Mouse (Mus musculus): Measurements from ENCODE around the gene Gars. TPM values are rescaled to one million over a fixed set of nuclear protein-coding genes. Genes with fewer than 3 reads are reported as not detected.

Gars gene
- 119 and 138 TPM in 2 replicates for polyA plus RNA-seq (2012)

DNA sequence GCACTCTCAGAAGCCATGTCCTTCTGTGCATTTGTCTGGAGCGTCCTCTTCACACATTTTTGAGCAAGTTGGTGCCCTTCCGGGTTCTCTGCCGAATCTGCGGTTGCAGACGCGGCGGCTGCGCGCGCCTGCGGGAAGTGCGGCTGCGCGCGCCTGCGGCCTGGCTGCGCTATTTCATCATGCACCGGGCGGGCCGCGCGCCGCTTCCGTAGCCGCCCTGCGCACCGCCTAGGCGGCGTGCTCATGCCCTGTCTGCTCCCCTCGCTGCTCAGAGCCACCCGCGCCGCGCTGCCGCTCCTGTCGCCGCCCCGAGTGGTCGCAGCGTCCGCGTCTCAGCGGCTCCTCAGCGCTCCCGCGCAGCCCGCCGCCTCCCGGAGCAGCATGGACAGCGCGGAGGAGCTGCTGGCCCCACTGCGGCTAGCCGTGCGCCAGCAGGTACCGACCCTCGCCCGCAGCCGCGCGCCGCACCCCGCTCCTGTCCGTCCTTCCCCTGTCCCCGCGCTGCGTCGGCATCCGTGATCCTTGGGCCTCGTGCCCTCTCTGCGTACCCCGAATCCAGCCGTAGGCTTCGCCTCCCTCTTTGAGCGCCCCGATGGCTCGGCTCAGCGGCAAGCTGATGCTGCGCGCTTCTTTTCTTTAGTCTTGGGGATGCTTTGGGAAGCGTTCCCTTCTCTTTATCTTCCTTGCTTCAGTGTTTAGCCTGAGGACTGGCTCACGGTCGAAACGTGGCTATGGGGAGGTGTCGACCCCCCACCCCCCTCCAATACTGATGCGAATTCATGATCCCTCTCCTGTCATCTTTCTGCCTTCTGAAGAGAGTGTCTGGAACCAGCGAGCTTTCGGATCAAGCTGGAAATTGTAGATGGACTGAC lies at the start of gene Gars:
Gars (plus strand) TSS at position 209 of the 872 bp plus-strand sequence.
- no peak for TF ChIP-seq GATA1 (IDR thresholded peaks at IDR 0.05; ENCODE audit: low read length)

DNA sequence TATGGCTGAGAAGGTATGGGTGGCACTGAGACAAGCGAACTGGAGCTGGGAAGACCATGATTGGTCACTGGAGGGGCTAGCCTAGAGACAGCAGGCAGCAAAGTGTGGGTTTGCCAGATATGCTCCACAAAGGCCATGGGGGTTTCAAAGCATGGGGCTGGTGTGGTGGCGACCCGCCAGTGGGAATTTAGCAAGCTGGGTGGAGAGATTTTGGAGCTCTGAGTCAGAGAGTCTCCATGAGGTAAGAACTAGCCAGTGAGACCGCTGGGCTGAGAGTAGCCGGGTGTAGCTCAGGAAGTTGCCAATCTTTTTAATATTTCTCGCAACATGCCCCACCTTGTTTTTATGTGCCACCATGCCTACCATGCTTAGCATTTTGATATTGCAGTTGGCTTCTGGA lies 49.7 kb upstream of the Gars start:
- TF ChIP-seq GATA1 (IDR thresholded peaks at IDR 0.05; ENCODE audit: low read length) = no peak

DNA sequence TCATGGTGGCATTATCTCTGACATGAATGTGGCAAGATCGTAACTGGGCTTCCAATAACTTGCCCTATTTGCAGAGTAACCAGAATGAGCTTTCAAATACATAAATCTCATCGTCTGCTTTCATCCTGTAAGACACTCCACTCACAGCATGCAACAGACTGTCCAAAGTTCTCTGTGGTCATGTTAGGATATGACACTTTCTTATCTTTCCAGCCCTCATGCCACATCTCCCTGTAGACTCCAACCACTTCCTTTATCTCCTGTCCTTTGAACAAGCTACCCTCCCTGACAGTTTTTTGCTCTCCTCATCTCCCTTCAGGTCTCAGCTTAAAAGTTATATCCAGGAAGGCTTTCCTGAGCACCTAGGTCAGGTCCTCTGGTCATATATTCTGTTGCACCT lies 46.6 kb upstream of the Gars start:
- TF ChIP-seq GATA1 (IDR thresholded peaks at IDR 0.05; ENCODE audit: low read length) = peak; percentile 84

DNA sequence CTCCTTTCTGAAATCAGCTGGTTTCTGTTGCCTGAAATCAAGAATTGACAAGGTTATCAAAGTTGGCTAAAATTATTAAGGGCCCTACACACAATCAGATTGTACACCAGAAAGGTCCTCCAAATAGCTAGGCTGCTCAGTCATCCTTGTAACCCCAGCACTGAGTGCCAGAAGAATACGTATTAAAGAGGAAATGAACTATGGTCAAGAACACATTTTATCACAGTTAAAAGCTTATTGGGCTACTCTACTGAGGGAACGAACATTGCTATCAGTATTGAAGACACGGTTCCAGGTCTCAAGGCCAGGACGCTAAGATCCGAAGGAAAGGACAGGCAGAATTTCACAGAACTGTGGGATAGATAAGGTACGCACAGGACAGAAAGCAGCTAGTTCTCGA lies 45.7 kb upstream of the Gars start:
- TF ChIP-seq GATA1 (IDR thresholded peaks at IDR 0.05; ENCODE audit: low read length) = no peak

DNA sequence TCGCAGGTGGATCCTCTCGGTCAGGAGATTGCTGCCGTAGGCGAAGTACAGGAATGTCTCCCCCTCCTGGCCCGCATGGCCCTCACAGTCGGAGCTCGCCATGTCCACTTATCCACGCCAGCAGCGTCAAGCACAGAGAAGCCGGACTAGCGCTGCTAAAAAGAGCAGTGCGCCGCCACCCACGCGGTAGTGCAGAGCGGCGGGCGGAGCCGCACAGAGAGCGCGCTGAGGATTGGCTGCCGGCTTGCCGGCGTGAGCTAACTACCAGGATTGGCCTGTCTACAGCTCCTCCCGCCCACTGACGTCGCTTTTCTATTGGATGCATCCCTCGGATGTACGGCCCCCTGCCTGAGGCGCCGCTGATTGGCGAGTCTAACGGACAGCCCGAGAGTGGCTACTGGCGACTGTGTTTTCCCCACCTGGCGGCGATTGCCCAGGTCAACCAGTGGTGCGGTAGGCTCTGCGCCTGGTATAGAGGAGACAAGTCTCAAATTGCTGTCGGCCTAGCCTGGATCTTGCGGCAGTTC lies 45.0 kb upstream of the Gars start, which contains the start of gene Ggct:
Ggct (minus strand) TSS at position 217 of the 527 bp plus-strand sequence.
- TF ChIP-seq GATA1 (IDR thresholded peaks at IDR 0.05; ENCODE audit: low read length) = no peak

DNA sequence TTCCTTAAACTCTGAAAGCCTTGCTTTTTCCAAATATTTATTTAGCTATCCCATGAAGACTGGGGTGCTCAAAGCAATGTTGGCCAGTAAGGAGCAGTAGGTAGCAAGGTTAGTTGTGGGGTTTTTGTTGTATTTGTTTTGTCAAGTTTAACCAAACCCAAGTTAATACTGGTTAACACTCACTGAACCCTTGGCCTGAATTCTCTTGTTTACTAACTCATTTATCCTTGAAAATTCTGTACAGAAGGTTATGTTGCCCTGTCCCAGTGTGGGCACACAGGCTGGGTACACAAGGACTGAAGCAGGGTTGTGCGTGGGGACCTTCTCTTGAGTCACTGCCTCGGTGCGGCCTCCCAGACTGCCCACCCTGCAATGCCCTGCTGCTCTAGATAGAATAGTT lies 41.4 kb upstream of the Gars start:
- TF ChIP-seq GATA1 (IDR thresholded peaks at IDR 0.05; ENCODE audit: low read length) = no peak

- TF ChIP-seq GATA1 (IDR thresholded peaks at IDR 0.05; ENCODE audit: low read length) = no peak
These were observed 40.1 kb upstream of the Gars start for GRCm38 (mm10) chr6:54997726-54998125.

DNA sequence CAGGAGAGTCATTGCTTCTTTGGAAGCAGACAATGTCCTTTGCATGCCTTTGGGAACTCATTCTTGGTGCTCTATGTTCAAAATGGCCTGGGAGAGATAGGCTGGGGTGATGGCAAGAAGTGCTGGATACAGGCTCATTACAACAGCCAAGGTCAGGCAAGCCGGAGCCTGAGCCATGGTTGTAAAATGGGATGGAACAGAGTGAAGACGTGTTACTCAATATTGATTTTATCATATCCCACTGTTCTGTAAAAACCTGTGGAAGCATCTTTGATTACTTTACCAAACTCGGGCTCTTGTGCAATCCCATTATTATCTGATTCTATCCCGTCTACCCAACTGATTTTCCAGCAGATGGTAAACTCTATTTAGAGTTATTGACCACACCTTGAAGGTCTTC lies 36.5 kb upstream of the Gars start:
- TF ChIP-seq GATA1 (IDR thresholded peaks at IDR 0.05; ENCODE audit: low read length) = no peak

- no peak for TF ChIP-seq GATA1 (IDR thresholded peaks at IDR 0.05; ENCODE audit: low read length)
These were observed 35.4 kb upstream of the Gars start for GRCm38 (mm10) chr6:55002438-55002837.

DNA sequence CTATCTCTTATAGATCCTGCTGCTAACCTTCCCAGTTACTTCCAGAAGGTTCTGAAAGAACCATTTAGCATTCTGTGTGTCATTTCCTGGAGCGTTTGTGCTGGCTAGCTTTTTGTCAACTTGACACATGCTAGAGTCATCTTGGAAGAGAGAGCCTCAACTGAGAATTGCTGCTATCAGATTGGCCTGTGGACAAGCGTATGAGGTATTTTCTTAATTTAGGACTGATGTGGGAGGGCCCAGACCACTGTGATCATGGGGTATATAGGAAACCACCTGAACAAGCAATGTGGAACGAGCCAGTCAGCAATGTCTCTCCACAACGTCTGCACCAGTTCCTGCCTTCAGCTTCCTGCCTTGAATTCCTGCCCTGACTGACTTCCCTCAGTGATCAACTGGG lies 34.2 kb upstream of the Gars start:
- no peak for TF ChIP-seq GATA1 (IDR thresholded peaks at IDR 0.05; ENCODE audit: low read length)

- no peak for TF ChIP-seq GATA1 (IDR thresholded peaks at IDR 0.05; ENCODE audit: low read length)
These were observed 29.4 kb upstream of the Gars start for GRCm38 (mm10) chr6:55008401-55008800.

DNA sequence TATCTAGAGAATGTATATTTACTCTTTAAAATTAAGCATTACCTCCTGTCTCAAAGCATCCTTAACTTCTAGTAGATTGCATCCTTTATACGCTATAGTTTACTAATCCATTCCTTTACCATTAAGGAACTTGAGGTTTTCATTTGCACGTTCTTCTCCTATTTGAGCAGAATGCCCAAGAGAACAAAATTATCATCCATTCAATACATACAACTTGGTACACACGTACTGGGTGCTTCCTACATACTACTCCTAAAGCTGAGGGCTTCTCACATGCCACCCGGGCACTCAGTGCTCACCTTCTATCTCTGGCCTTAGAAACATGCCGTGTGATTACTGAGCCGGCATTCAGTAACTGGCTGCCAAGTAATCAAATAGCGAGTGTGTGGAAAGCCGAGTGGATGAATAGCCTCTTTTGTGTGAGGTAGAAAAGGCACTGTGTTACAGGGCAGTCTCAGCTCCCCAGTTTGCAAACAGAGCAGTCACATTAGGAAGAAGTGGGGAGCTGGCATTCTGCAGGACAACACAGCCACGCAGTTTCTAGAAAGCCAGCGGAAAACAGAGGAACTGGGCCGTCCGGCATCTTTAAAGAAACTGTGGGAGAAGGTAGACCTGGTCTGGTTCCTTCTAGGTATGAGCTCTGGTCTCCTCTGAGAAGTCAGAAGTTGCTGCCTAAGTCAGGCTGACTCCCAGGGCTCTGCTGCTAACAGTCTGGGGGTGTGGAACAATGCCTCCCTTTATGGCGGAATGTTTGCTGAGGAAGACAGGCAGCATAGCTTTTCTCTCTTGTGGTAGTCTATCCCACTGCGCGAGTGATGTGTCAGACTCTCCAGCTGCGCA lies 28.2 kb upstream of the Gars start:
- TF ChIP-seq GATA1 (IDR thresholded peaks at IDR 0.05; ENCODE audit: low read length) = no peak

DNA sequence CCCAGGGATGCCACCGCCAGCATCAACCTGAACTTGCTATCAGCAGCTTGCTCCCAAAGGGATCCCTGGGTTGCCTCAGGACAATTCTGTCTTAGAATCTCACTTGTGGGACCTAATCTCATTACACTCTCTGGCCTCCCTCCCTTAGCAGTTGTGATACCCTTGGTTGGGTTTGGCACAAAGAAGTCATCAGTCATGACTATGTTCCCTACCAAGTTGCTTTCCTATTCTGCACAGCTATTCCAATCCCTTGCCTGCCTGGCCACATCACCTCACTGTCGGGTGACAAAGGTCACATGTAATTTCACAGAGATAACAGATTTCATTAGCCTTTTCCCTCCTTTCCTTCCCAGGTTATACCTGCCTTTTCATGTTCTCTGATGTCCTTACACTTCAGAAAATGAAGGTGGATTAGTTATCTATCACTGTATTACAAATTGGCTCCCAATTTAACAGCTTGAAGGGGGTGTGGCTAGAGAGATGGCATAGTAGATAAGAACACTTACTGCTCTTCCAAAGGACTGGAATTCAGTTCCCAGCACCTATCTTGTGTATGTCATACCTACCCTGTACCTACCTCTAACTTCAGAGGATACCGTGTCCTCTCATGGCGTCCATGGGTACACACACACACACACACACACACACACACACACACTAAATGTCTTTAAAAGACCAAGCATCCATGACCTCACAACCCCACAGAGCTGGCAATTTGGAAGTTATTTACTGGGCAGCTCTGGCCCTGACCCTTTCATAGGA lies 27.3 kb upstream of the Gars start:
- no peak for TF ChIP-seq GATA1 (IDR thresholded peaks at IDR 0.05; ENCODE audit: low read length)

DNA sequence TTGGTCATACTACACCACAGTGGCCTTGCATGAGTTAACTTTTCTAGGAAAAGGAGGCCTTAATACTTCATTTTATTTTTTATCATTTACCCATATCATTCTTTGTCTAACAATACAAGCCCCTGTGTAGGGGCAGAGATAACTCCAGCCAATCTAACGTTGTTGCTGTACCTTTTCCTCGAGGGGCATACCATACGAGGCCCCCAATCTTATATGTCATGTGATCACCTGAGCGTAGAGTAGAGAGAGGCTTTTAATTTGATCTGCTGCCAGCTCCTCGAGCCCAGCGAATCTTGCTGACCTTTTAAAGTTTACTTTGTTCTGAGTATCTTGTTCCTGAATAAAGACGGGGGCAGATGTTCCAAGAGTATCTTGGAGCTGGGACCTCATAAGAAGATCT lies 25.3 kb upstream of the Gars start:
- no peak for TF ChIP-seq GATA1 (IDR thresholded peaks at IDR 0.05; ENCODE audit: low read length)

DNA sequence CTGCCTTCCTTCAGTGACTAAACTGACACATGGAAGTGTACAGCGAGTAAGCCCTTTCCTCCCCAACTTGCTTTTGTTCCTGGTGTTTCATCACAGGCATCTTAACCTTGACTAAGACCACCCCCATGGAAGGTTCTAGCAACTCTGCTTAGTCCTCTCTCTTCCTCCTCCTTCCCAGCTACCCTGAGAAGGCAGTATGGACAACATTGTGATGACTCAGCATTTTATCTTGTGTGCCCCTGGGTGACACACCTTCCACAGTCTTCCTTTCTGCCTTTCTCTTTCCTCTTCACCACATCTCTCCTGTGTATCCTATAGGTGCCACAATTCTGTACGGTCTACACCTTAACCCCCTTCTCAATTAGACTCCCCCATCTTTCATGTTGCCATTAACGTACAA lies 23.6 kb upstream of the Gars start:
- TF ChIP-seq GATA1 (IDR thresholded peaks at IDR 0.05; ENCODE audit: low read length) = no peak
